ENCODE assay signal across 7 mouse cellular contexts in the genomic region with DNA sequence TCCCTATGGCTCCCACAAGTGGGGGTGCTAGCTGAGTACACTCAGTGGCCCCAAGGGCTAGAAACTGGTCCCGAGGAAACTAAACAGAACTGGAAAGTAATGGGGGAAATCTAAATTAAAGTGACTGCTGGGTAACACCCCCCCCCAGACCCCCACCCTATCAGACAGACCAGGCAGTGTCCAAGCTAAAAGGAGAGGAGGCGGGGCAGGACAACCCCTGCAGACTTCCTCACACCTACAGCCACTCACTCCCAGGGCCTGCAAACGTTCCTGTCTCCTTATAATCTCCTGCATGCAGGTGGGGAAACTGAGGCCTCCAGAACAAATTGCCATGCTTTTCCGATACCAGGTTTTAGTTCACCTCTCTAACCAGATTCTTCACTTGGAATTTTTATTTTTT. TPM values are rescaled to one million over a fixed set of nuclear protein-coding genes. Genes with fewer than 3 reads are reported as not detected.
DNase-seq lines count a peak whose midpoint lies in the region; ATAC-seq and TF ChIP-seq lines count a peak whose summit lies in the region.

No protein-coding gene starts in this region.

- H3K9ac ChIP-seq in lung, embryonic 14.5 days: peak overlapping the region; percentile 88
- peak overlapping the region; percentile 82 for H3K9ac ChIP-seq in forebrain, embryonic 11.5 days (ENCODE audit: low read length)
- peak overlapping the region; percentile 93 for H3K9ac ChIP-seq in limb, embryonic 13.5 days
- no peak overlapping the region for H3K9ac ChIP-seq in stomach, embryonic 15.5 days

- 2% methylated on average over 4 of the region's 4 CpGs for WGBS in lung, embryonic 14.5 days
- 7% methylated on average over 4 of the region's 4 CpGs for WGBS in forebrain, embryonic 11.5 days
- WGBS in limb, embryonic 13.5 days: 2% methylated on average over 4 of the region's 4 CpGs
- 15% methylated on average over 4 of the region's 4 CpGs for WGBS in stomach, embryonic 15.5 days

- H3K9me3 ChIP-seq in lung, embryonic 14.5 days (ENCODE audit: low read depth, low read length): no peaks in the 10 kb centered on the region
- H3K9me3 ChIP-seq in forebrain, embryonic 11.5 days (ENCODE audit: control insufficient read depth, low read length): no peaks in the 10 kb centered on the region
- H3K9me3 ChIP-seq in limb, embryonic 13.5 days: no peaks in the 10 kb centered on the region
- H3K9me3 ChIP-seq in stomach, embryonic 15.5 days: no peaks in the 10 kb centered on the region

- no peaks in the 10 kb centered on the region for H3K36me3 ChIP-seq in lung, embryonic 14.5 days (ENCODE audit: insufficient read depth)
- no peaks in the 10 kb centered on the region for H3K36me3 ChIP-seq in forebrain, embryonic 11.5 days (ENCODE audit: control insufficient read depth, insufficient read depth, low read length)
- no peaks in the 10 kb centered on the region for H3K36me3 ChIP-seq in limb, embryonic 13.5 days
- H3K36me3 ChIP-seq in stomach, embryonic 15.5 days: no peaks in the 10 kb centered on the region

- peaks cover 28% of the 10 kb centered on the region for H3K4me1 ChIP-seq in lung, embryonic 14.5 days (ENCODE audit: insufficient read depth)
- peaks cover 8% of the 10 kb centered on the region for H3K4me1 ChIP-seq in forebrain, embryonic 11.5 days (replicated peaks; ENCODE audit: control insufficient read depth, insufficient read depth, low read length)
- H3K4me1 ChIP-seq in limb, embryonic 13.5 days: peaks cover 60% of the 10 kb centered on the region
- H3K4me1 ChIP-seq in stomach, embryonic 15.5 days: peaks cover 40% of the 10 kb centered on the region

- H3K27me3 ChIP-seq in lung, embryonic 14.5 days (ENCODE audit: insufficient read depth, low read length): no peaks in the 10 kb centered on the region
- no peaks in the 10 kb centered on the region for H3K27me3 ChIP-seq in forebrain, embryonic 11.5 days (ENCODE audit: control insufficient read depth, insufficient read depth, low read length)
- no peaks in the 10 kb centered on the region for H3K27me3 ChIP-seq in limb, embryonic 13.5 days
- no peaks in the 10 kb centered on the region for H3K27me3 ChIP-seq in stomach, embryonic 15.5 days (replicated peaks)

- peak overlapping the region; percentile 88 for H3K4me3 ChIP-seq in lung, embryonic 14.5 days (ENCODE audit: low read depth, low read length)
- H3K4me3 ChIP-seq in forebrain, embryonic 11.5 days (ENCODE audit: low read depth, low read length): peak overlapping the region; percentile 51
- H3K4me3 ChIP-seq in limb, embryonic 13.5 days: peak overlapping the region; percentile 89
- peak overlapping the region; percentile 73 for H3K4me3 ChIP-seq in stomach, embryonic 15.5 days (replicated peaks)

- no peak for DNase-seq in lung, embryonic 14.5 days
- DNase-seq in lung, postnatal 25 days (ENCODE audit: low spot score): no peak
- no peak for DNase-seq in forebrain, embryonic 11.5 days (ENCODE audit: low spot score)
- DNase-seq in adrenal gland, postnatal 10 days: no peak

- TF ChIP-seq CTCF in lung, embryonic 14.5 days (IDR thresholded peaks at IDR 0.05; ENCODE audit: low read depth): no peak

- peak overlapping the region; percentile 87 for H3K4me2 ChIP-seq in lung, embryonic 14.5 days
- H3K4me2 ChIP-seq in forebrain, embryonic 11.5 days (ENCODE audit: low read depth, low read length, severe bottlenecking): peak overlapping the region; percentile 70
- H3K4me2 ChIP-seq in limb, embryonic 13.5 days (replicated peaks): peak overlapping the region; percentile 84
- peak overlapping the region; percentile 67 for H3K4me2 ChIP-seq in stomach, embryonic 15.5 days

- no peak for ATAC-seq in lung, embryonic 14.5 days (ENCODE audit: insufficient read depth)
- ATAC-seq in forebrain, embryonic 11.5 days (replicated peaks; ENCODE audit: low FRiP score): no peak
- no peak for ATAC-seq in limb, embryonic 13.5 days (ENCODE audit: low FRiP score, low read depth)
- no peak for ATAC-seq in stomach, embryonic 15.5 days (ENCODE audit: insufficient read depth, low FRiP score, low read depth)
- no peak for ATAC-seq in megakaryocyte-erythroid progenitor cell, adult 5-6 weeks (replicated peaks; ENCODE audit: low FRiP score, low TSS enrichment, poor library complexity, severe bottlenecking)

- peak overlapping the region; percentile 97 for H3K27ac ChIP-seq in lung, embryonic 14.5 days (ENCODE audit: low read depth)
- peak overlapping the region; percentile 82; the same call in 1 of the 2 replicates for H3K27ac ChIP-seq in forebrain, embryonic 11.5 days (ENCODE audit: low read depth, low read length)
- H3K27ac ChIP-seq in limb, embryonic 13.5 days: peak overlapping the region; percentile 99; the same call in 1 of the 2 replicates
- peak overlapping the region; percentile 93 for H3K27ac ChIP-seq in stomach, embryonic 15.5 days

RNA-seq across cellular contexts. Expression of a gene that starts 0.9 kb away (rescaled TPM):
- polyA plus RNA-seq in lung, embryonic 14.5 days (2014; fragmentation: Nextera tagmentation; extraction: Ambion mirVana): 46.8 and 48.6 TPM in 2 replicates
- polyA plus RNA-seq in forebrain, embryonic 11.5 days (2014; fragmentation: Nextera tagmentation; extraction: Ambion mirVana): 33.5 and 36.2 TPM in 2 replicates
- polyA plus RNA-seq in limb, embryonic 13.5 days (2015; fragmentation: Nextera tagmentation; extraction: Ambion mirVana): 35.4 and 37.5 TPM in 2 replicates
- 27.4 and 27.7 TPM in 2 replicates for polyA plus RNA-seq in stomach, embryonic 15.5 days (2015; fragmentation: Nextera tagmentation; extraction: Ambion mirVana)
- total RNA-seq in megakaryocyte-erythroid progenitor cell, adult 5-6 weeks (2014; fragmentation: Nextera tagmentation): 37.3 and 54.5 TPM in 2 replicates
- 28.0 and 41.4 TPM in 2 replicates for total RNA-seq in megakaryocyte-erythroid progenitor cell, adult 5-6 weeks (2017)
- 10 to 100 TPM; 27.8 to 33.2 TPM for total RNA-seq in adrenal gland, postnatal 10 days (2021)
